Mouse (Mus musculus): ENCODE measurements around the gene Catspere2. TPM values are rescaled to one million over a fixed set of nuclear protein-coding genes. Genes with fewer than 3 reads are reported as not detected.
"Not testable (repeated sequence)": the region's sequence is repeated elsewhere in the genome, so short reads cannot be mapped to it uniquely, and the experiment has no call there.

The Catspere2 gene
- polyA plus RNA-seq, 1 experiment = not detected

GRCm38 (mm10) chr1:178182251-178182650 lies 199.0 kb downstream of the Catspere2 start:
- TF ChIP-seq POLR2A (IDR thresholded peaks at IDR 0.05; ENCODE audit: insufficient read depth, low read depth, low read length) = no peak
- no peaks in the 10 kb centered on the region for H3K4me1 ChIP-seq (ENCODE audit: control insufficient read depth, insufficient read depth, low read length)
- no peak overlapping the region for H3K4me3 ChIP-seq (ENCODE audit: insufficient read depth, low read depth, low read length)
- WGBS = 91% methylated on average over 2 of the region's 2 CpGs
- H3K27ac ChIP-seq (ENCODE audit: insufficient read depth, low read depth, low read length) = no peak overlapping the region

- no peak for TF ChIP-seq CTCF (IDR thresholded peaks at IDR 0.05; ENCODE audit: insufficient read depth, low read depth, low read length)
- no peaks in the 10 kb centered on the region for H3K4me1 ChIP-seq (ENCODE audit: control insufficient read depth, insufficient read depth, low read length)
- no peak overlapping the region for H3K27ac ChIP-seq (ENCODE audit: insufficient read depth, low read depth, low read length)
- no peak overlapping the region for H3K4me3 ChIP-seq (ENCODE audit: insufficient read depth, low read depth, low read length)
These were observed 202.4 kb downstream of the Catspere2 start for GRCm38 (mm10) chr1:178185591-178185990.

- H3K27ac ChIP-seq (ENCODE audit: insufficient read depth, low read depth, low read length) = peak within 1 kb of the TSS; percentile 51; the same call in 1 of the 2 replicates
- peak within 1 kb of the TSS; percentile 96 for H3K4me3 ChIP-seq (ENCODE audit: insufficient read depth, low read depth, low read length)
- 0% methylated on average over 37 of the region's 37 CpGs for WGBS
- peak; percentile 23; the same call in 1 of the 2 replicates for TF ChIP-seq POLR2A (IDR thresholded peaks at IDR 0.05; ENCODE audit: insufficient read depth, low read depth, low read length)
- not testable (repeated sequence) for H3K4me1 ChIP-seq (ENCODE audit: control insufficient read depth, insufficient read depth, low read length)
These were observed 204.1 kb downstream of the Catspere2 start, which contains the start of gene Desi2 for GRCm38 (mm10) chr1:178187216-178187791. Desi2 (plus strand) TSS chr1:178187417.

DNA sequence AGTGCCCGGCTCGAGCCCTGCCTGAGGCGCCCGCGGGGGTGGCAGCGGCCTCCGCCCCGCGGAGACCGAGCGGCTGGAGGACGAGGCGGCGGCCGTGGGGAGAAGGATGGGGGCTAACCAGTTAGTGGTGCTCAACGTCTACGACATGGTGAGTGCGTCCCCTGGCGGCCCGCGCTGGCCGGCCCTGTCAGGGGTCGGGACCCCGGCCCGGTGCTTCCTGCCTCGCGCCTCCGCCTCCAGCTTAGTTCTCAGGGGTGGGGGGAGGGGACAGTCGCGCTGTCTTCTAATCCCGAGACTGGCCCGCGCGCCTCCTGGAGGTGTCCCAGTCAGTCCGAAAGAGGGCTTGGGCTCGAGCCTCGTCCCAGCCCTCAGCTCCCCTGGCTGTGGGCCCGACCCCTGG lies 204.6 kb downstream of the Catspere2 start:
- H3K27ac ChIP-seq (ENCODE audit: insufficient read depth, low read depth, low read length); H3K4me1 ChIP-seq (ENCODE audit: control insufficient read depth, insufficient read depth, low read length): not testable (repeated sequence)
- WGBS = under 1% methylated on average over 25 of the region's 38 CpGs
- peak overlapping the region; percentile 96 for H3K4me3 ChIP-seq (ENCODE audit: insufficient read depth, low read depth, low read length)
- TF ChIP-seq POLR2A (IDR thresholded peaks at IDR 0.05; ENCODE audit: insufficient read depth, low read depth, low read length) = 0 out of 2 replicates have a peak, but pooled peaks have one; percentile 19

DNA sequence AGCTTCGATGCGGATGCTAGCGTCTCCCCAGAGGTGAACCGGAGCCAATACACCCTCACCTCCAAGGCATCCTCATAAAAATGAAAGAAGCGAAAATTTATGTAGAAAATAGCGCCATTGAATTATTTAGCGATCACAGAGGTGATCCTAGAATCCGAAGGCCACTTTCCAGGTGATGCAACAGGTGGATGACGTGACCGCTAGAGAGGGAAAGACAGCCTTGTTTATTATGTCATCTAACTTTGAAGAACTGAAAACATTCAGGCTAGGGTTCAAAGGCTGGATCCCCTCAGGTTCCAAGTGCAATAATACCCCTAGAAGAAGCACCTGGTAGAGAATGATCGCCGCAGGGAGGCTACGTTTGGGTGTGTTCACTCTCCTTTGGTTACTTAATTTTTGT lies 205.2 kb downstream of the Catspere2 start:
- TF ChIP-seq POLR2A (IDR thresholded peaks at IDR 0.05; ENCODE audit: insufficient read depth, low read depth, low read length) = no peak
- TF ChIP-seq CTCF (IDR thresholded peaks at IDR 0.05; ENCODE audit: insufficient read depth, low read depth, low read length) = no peak
- Histone ChIP-seq H3K4me3 (ENCODE audit: insufficient read depth, low read depth, low read length) (peak overlapping the region; percentile 36), H3K27ac (ENCODE audit: insufficient read depth, low read depth, low read length) (no peak overlapping the region), H3K4me1 (ENCODE audit: control insufficient read depth, insufficient read depth, low read length) (no peaks in the 10 kb centered on the region)
- 5% methylated on average over 13 of the region's 13 CpGs for WGBS

- 60% methylated on average over 10 of the region's 10 CpGs for WGBS
- no peak overlapping the region for H3K4me3 ChIP-seq (ENCODE audit: insufficient read depth, low read depth, low read length)
- H3K27ac ChIP-seq (ENCODE audit: insufficient read depth, low read depth, low read length) = no peak overlapping the region
These were observed 222.6 kb downstream of the Catspere2 start for GRCm38 (mm10) chr1:178205701-178206325.

DNA sequence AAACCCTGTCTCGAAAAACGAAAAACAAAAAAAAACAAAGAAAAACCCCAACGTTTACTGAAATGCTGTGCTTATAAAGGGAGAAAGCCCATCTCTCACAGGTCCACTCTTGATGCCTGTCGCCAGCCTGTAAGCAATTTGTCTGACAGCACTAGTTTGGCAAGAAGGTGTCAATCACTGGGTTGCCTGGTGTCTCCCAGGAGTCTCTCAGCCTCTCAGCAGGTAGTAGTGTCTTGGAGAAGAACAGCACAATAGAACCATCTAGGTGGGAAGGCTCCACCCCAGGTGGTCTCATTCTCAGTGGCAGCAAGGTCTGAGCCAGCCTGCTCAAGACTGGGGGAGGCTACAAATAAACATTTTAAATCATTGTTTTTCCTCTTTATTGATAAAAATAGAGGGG lies 224.6 kb downstream of the Catspere2 start:
- H3K4me3 ChIP-seq (ENCODE audit: insufficient read depth, low read depth, low read length) = not testable (repeated sequence)

More at GRCm38 (mm10) chr1:178205701-178206325, 222.6 kb downstream of the Catspere2 start:
- no peak for TF ChIP-seq POLR2A (IDR thresholded peaks at IDR 0.05; ENCODE audit: insufficient read depth, low read depth, low read length)
- no peak for TF ChIP-seq CTCF (IDR thresholded peaks at IDR 0.05; ENCODE audit: insufficient read depth, low read depth, low read length)
- H3K4me1 ChIP-seq (ENCODE audit: control insufficient read depth, insufficient read depth, low read length) = peaks cover 2% of the 10 kb centered on the region; the same call in 1 of the 2 replicates

GRCm38 (mm10) chr1:178209966-178210365 lies 226.7 kb downstream of the Catspere2 start:
- no peak overlapping the region for H3K4me3 ChIP-seq (ENCODE audit: insufficient read depth, low read depth, low read length)
- TF ChIP-seq CTCF (IDR thresholded peaks at IDR 0.05; ENCODE audit: insufficient read depth, low read depth, low read length) (no peak), POLR2A (IDR thresholded peaks at IDR 0.05; ENCODE audit: insufficient read depth, low read depth, low read length) (no peak)
- H3K27ac ChIP-seq (ENCODE audit: insufficient read depth, low read depth, low read length) = no peak overlapping the region
- H3K4me1 ChIP-seq (ENCODE audit: control insufficient read depth, insufficient read depth, low read length) = peaks cover 2% of the 10 kb centered on the region; the same call in 1 of the 2 replicates

More for the DNA sequence above, 224.6 kb downstream of the Catspere2 start:
- 92% methylated on average over 4 of the region's 4 CpGs for WGBS
- H3K27ac ChIP-seq (ENCODE audit: insufficient read depth, low read depth, low read length); H3K4me1 ChIP-seq (ENCODE audit: control insufficient read depth, insufficient read depth, low read length): not testable (repeated sequence)

DNA sequence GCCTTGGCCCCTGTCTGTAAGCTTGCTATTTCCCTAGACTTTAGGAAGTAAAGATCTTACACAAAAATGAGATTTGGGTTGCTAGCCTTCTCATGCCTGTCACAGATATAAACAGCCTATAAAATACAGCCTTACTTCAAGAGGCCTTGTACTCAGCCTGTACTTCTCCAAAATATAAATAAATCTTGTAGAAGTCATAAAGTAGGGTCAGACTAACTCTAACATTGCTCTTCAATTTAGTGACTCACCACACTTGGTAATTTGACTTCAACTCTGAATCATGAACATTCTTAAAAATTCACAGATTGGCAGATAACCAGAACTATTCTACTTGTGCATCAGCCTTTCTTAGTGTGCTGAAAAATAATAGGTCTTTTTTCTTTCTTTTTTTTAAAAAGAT lies 233.9 kb downstream of the Catspere2 start:
- H3K27ac ChIP-seq (ENCODE audit: insufficient read depth, low read depth, low read length) = no peak overlapping the region
- TF ChIP-seq POLR2A (IDR thresholded peaks at IDR 0.05; ENCODE audit: insufficient read depth, low read depth, low read length) = no peak
- H3K4me1 ChIP-seq (ENCODE audit: control insufficient read depth, insufficient read depth, low read length) = no peaks in the 10 kb centered on the region
- no peak overlapping the region for H3K4me3 ChIP-seq (ENCODE audit: insufficient read depth, low read depth, low read length)

DNA sequence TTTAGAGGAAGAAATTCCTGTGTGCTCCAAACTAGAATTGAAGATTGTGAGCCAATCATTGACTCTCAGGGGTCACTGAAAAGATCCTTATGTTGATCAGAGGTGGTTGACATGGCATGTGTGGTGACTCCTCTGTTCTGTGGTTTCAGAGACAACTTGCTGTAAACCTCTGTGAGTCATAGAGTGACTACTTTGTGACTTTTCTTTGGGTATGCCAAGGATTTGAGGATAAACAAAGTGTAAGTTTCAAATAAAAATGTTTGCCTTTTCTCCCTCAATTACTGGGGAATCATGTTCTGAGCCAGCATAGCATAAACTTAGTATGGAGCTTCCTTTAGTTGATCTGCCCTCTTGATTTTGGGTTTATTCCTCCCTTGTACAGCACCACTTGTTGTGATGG lies 235.1 kb downstream of the Catspere2 start:
- H3K4me3 ChIP-seq (ENCODE audit: insufficient read depth, low read depth, low read length) = no peak overlapping the region
- H3K27ac ChIP-seq (ENCODE audit: insufficient read depth, low read depth, low read length) = no peak overlapping the region
- TF ChIP-seq CTCF (IDR thresholded peaks at IDR 0.05; ENCODE audit: insufficient read depth, low read depth, low read length) (no peak), POLR2A (IDR thresholded peaks at IDR 0.05; ENCODE audit: insufficient read depth, low read depth, low read length) (no peak)
- no peaks in the 10 kb centered on the region for H3K4me1 ChIP-seq (ENCODE audit: control insufficient read depth, insufficient read depth, low read length)

Data from olfactory bulb, adult 2 months (tissue).